In the genomic region with DNA sequence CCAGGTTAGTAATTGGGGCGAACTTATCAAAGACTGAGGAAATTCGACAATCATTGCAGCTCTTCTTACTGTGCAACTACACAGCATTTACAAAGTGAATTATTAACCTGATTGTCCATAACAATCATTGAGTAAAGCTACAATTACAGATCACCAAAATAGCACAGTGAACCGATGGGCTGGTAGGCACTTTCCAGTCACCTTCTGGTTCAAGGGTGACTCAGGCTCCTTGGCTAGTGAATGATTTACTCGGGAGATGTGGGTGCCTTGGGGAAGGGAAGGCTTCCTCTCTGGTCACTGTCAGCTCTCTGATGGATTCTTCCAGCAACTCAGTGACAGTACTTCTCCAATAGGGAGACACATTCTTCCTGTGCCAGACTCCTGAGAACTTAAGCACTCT, we compare ENCODE assay signal across 17 mouse cellular contexts.
DNase-seq lines count a peak whose midpoint lies in the region; ATAC-seq and TF ChIP-seq lines count a peak whose summit lies in the region.
"Had no signal": no experiment of that assay in that cellular context is flagged by ENCODE, and none has a peak within 500 bp of the region (broad histone marks: within the 10 kb centered on the region; RNA-seq: fewer than 3 reads in every experiment).

No protein-coding gene starts in this region.

- H3K9me3 ChIP-seq in intestine, embryonic 16.5 days (ENCODE audit: control insufficient read depth, low read length): no peaks in the 10 kb centered on the region
- H3K9me3 ChIP-seq in stomach, postnatal 0 days (ENCODE audit: control insufficient read depth, low read length): no peaks in the 10 kb centered on the region
- no peaks in the 10 kb centered on the region for H3K9me3 ChIP-seq in midbrain, embryonic 11.5 days (ENCODE audit: control insufficient read depth, low read length)
- H3K9me3 ChIP-seq: forebrain, embryonic 15.5 days; heart, embryonic 15.5 days; midbrain, embryonic 10.5 days had no signal

- WGBS in intestine, embryonic 16.5 days: 56% methylated on average over 4 of the region's 4 CpGs
- 65% methylated on average over 4 of the region's 4 CpGs for WGBS in stomach, postnatal 0 days
- 89% methylated on average over 4 of the region's 4 CpGs for WGBS in midbrain, embryonic 11.5 days

- TF ChIP-seq EP300 in stomach, postnatal 0 days (optimal IDR thresholded peaks at IDR 0.05): no peak

- no peaks in the 10 kb centered on the region for H3K27me3 ChIP-seq in intestine, embryonic 16.5 days (replicated peaks; ENCODE audit: control insufficient read depth, insufficient read depth, low read length)
- no peaks in the 10 kb centered on the region for H3K27me3 ChIP-seq in stomach, postnatal 0 days (ENCODE audit: control insufficient read depth, insufficient read depth, low read length)
- no peaks in the 10 kb centered on the region for H3K27me3 ChIP-seq in midbrain, embryonic 11.5 days (ENCODE audit: control insufficient read depth, insufficient read depth, low read length)
- H3K27me3 ChIP-seq: forebrain, embryonic 15.5 days; heart, embryonic 15.5 days had no signal

- peak overlapping the region; percentile 95 for H3K27ac ChIP-seq in layer of hippocampus, adult 2 months
- H3K27ac ChIP-seq in intestine, embryonic 16.5 days (ENCODE audit: low read length): peak overlapping the region; percentile 87
- no peak overlapping the region for H3K27ac ChIP-seq in stomach, postnatal 0 days (replicated peaks)
- no peak overlapping the region for H3K27ac ChIP-seq in midbrain, embryonic 11.5 days (ENCODE audit: low read depth, low read length)
- H3K27ac ChIP-seq: gastrocnemius, adult 2 months; heart, embryonic 15.5 days; liver, embryonic 14.5 days; midbrain, embryonic 10.5 days had no signal

- 0 out of 2 replicates have a peak overlapping the region, but pooled peaks have one; percentile 11 for H3K4me2 ChIP-seq in intestine, embryonic 16.5 days (ENCODE audit: low read depth, low read length)
- H3K4me2 ChIP-seq in stomach, postnatal 0 days (replicated peaks; ENCODE audit: low read depth): no peak overlapping the region
- no peak overlapping the region for H3K4me2 ChIP-seq in midbrain, embryonic 11.5 days
- H3K4me2 ChIP-seq: forebrain, embryonic 15.5 days; heart, embryonic 15.5 days had no signal

- H3K9ac ChIP-seq in intestine, embryonic 16.5 days (ENCODE audit: low read depth, low read length): no peak overlapping the region
- H3K9ac ChIP-seq in stomach, postnatal 0 days (ENCODE audit: low read length): no peak overlapping the region
- no peak overlapping the region for H3K9ac ChIP-seq in midbrain, embryonic 11.5 days (ENCODE audit: low read length)
- H3K9ac ChIP-seq: forebrain, embryonic 15.5 days; heart, embryonic 15.5 days; liver, embryonic 14.5 days had no signal

- DNase-seq in layer of hippocampus, adult 2 months (ENCODE audit: low spot score in 2 of 2): no peak
- no peak for DNase-seq in layer of hippocampus, adult 11-12 months (ENCODE audit: low spot score)
- DNase-seq in kidney, postnatal 36 days: peak; percentile 16 to 70
- no peak for DNase-seq in stomach, postnatal 0 days (ENCODE audit: low spot score)
- DNase-seq in midbrain, embryonic 11.5 days (ENCODE audit: low spot score, missing footprints): no peak
- no peak for DNase-seq in cerebellum, postnatal 4 days (ENCODE audit: low spot score in 2 of 2)
- DNase-seq: adrenal gland, adult 8-10 months; cerebellum, adult 2 months; gastrocnemius, adult 2 months; heart, adult 11 months; lung, postnatal 14 days; retina, postnatal 1 day had no signal

- H3K4me3 ChIP-seq in layer of hippocampus, adult 2 months: no peak overlapping the region
- H3K4me3 ChIP-seq in intestine, embryonic 16.5 days (ENCODE audit: low read length): no peak overlapping the region
- H3K4me3 ChIP-seq in stomach, postnatal 0 days (ENCODE audit: low read depth, low read length): no peak overlapping the region
- H3K4me3 ChIP-seq in midbrain, embryonic 11.5 days (ENCODE audit: low read depth, low read length): no peak overlapping the region
- H3K4me3 ChIP-seq: forebrain, embryonic 15.5 days; gastrocnemius, adult 2 months; heart, embryonic 15.5 days; midbrain, embryonic 10.5 days had no signal

- peak; percentile 93 for ATAC-seq in intestine, embryonic 16.5 days
- peak; percentile 54; the same call in 1 of the 2 replicates for ATAC-seq in stomach, postnatal 0 days (ENCODE audit: low FRiP score, low TSS enrichment)
- ATAC-seq in midbrain, embryonic 11.5 days (ENCODE audit: low FRiP score): no peak
- ATAC-seq: forebrain, embryonic 15.5 days had no signal

- no peak for TF ChIP-seq CTCF in layer of hippocampus, adult 2 months (conservative IDR thresholded peaks at IDR 0.05)
- no peak for TF ChIP-seq CTCF in stomach, postnatal 0 days (IDR thresholded peaks at IDR 0.05; ENCODE audit: low read depth)

- peaks cover 24% of the 10 kb centered on the region for H3K4me1 ChIP-seq in intestine, embryonic 16.5 days (ENCODE audit: control insufficient read depth, insufficient read depth, low read length)
- no peaks in the 10 kb centered on the region for H3K4me1 ChIP-seq in stomach, postnatal 0 days (replicated peaks; ENCODE audit: control insufficient read depth, insufficient read depth)
- H3K4me1 ChIP-seq in midbrain, embryonic 11.5 days (ENCODE audit: control insufficient read depth, insufficient read depth, low read length): peaks cover 7% of the 10 kb centered on the region; the same call in 1 of the 2 replicates

- no peaks in the 10 kb centered on the region for H3K36me3 ChIP-seq in intestine, embryonic 16.5 days (ENCODE audit: control insufficient read depth, insufficient read depth, low read length)
- H3K36me3 ChIP-seq in stomach, postnatal 0 days (ENCODE audit: control insufficient read depth, insufficient read depth, low read length): no peaks in the 10 kb centered on the region
- H3K36me3 ChIP-seq in midbrain, embryonic 11.5 days (ENCODE audit: control insufficient read depth, insufficient read depth, low read length): 0 out of 2 replicates have a peak, but pooled peaks cover 4% of the 10 kb centered on the region
- H3K36me3 ChIP-seq: heart, embryonic 15.5 days had no signal

Comparison
In these comparisons a context has a peak if more than half of its experiments do, and no peak if none do; other contexts are left out.
1. DNase-seq: peak in kidney, postnatal 36 days (2 of 2); none in layer of hippocampus, adult 2 months (0 of 2), layer of hippocampus, adult 11-12 months (single experiment), stomach, postnatal 0 days (single experiment), midbrain, embryonic 11.5 days (single experiment) and cerebellum, postnatal 4 days (0 of 2).
2. H3K27ac ChIP-seq: peak in layer of hippocampus, adult 2 months (single experiment) and intestine, embryonic 16.5 days (single experiment); none in stomach, postnatal 0 days (single experiment) and midbrain, embryonic 11.5 days (single experiment).